Mouse (Mus musculus) brain, embryonic 14.5 days (tissue): Measurements from ENCODE around the gene March5.

Experiments
- CTCF ChIP-seq: fragments of 200-500 bp; IDR thresholded peaks from 2 replicates; pipeline ENCODE4 v1.5.1; 2012; ENCODE audit warnings: inconsistent platforms, mild to moderate bottlenecking, moderate library complexity, borderline replicate concordance; ENCODE audit not compliant: insufficient read depth, insufficient read length; ENCODE audit errors: extremely low read depth
- POLR2A ChIP-seq: fragments of 200-500 bp; IDR thresholded peaks from 2 replicates; pipeline ENCODE4 v1.6.1; 2012; ENCODE audit warnings: mild to moderate bottlenecking, inconsistent platforms, borderline replicate concordance; ENCODE audit not compliant: poor library complexity, insufficient read depth, insufficient read length, severe bottlenecking; ENCODE audit errors: extremely low read depth

DNA sequence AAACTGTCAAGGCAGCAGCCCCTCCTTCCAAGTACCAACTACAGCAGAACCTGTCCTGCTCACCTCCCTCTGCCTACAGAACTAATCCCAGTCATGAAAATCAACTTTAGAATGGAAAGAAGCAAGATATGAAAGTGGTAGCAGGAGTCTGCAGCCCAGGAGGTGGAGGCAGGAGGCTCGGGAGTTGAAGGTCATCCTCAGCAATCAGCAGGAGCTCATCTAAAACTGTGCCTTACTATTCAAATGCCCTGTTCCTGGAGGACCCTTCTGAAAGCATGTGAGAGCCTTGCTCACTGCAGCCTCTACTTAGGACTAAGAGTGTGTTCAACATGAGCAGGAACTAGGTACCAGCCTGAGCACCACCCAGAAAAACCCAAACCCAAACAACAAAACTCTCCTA lies 35.2 kb upstream of the March5 start:
- TF ChIP-seq POLR2A, result no peak
- no peak for TF ChIP-seq CTCF
